Mouse (Mus musculus): ENCODE measurements around the gene Ankra2.

The Ankra2 gene

DNA sequence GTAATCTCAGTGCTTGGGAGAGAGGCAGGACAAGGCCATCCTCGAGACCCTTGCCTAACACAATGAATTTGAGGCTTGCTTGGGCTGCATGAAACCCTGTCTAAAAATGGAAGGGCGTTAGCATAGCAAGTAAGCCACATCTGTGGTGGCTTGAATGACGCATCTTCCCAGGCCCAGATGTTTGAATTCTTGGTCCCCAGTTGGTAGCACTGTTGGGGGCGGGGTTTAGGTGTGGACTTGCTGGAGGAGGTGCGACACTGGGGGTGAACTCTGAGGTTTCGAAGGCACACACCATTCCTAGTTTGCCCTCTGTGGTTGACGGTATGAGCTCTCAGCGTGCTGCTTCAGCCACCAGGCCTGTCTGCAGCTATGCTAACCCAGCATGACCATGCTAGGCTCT, 28.8 kb downstream of the Ankra2 start:
- in situ Hi-C loops (cut with MseI, MboI) = no loop called here

DNA sequence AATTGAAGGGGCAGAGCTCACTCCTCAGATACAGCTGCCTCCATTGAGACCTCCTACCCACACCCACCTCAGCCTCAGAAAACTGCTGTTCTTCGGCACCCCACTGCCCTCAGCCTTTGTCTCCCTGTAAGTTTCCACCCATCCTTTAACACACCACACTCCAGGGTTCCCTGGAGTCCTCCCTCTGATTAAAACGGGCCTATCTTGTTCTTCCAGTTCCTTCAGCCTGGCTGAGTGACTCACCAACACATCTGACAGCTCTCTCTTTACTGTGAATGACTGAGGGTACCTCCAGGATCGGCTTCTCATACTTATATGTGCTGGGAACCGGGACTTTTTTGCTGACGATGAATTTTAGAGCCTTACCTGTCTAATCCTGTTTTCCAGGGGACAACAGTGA, 33.2 kb downstream of the Ankra2 start:
- in situ Hi-C loops (cut with MseI, MboI) = no loop called here

DNA sequence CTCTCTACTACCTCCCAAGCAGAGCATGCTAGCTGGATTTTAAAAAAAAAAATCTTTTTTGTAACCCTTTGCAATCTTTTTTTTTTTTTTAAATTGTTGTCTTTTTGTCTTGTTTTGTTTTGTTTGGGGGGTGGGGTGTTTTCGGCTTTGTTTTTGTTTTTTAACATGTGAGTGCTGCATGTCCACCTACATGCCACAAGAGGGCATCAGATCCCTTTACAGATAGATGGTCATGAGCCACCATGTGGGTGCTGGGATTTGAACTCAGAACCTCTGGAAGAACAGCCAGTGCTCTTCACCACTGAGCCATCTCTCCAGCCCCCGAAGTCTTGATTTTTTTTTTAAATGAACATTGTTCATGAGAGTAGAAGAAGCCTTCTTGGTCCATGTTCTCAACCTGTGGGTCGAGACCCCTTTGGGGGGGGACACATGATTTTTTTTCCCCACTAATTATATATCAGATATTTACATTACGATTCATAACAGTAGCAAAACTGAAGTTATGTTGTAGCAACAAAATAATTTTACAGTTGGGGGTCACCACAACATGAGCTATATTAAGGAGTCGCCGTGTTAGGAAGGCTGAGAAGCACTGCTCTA, 35.1 kb downstream of the Ankra2 start:
- in situ Hi-C loops (cut with MseI, MboI) = no loop called here

DNA sequence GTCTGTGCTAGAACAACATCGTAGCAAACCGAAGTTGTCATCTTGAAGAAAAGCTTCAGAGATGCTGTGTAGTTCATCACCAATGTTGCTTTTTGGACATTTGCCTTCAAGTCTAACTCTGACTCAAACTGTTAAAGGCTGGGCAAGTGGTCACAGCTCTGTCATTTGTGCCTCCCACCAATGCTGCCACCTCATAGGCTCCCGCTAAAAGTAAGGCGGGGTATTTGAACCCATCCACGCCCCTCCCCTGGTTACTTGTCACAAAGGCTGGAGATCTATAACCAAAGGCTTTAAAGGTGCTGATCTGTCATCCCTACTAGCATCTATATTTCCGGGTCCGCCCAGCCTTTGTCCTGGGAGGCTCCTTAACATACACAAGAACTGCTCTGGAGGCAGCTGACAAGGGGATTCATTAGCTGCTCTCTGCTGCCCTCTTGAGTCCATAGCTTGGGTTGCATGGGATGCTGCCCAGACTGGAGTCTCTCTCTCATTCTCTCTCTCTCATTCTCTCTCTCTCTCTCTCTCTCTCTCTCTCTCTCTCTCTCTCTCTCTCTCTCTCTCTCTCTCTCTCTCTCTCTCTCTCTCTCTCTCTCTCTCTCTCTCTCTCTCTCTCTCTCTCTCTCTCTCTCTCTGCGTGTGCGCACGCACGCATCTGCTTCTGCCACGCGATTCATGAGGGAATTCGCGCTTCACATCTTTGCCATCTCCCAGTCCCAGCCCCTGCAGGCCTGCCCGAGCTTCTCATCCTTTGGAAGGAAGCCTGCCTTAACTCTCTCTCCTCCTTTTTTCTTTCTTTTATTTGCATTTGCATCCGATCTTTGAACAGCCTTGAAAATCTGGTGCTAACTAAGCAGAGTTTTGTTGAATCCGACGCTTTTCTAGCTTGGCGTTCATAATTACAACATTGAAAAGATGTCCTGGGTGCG, 36.2 kb downstream of the Ankra2 start:
- in situ Hi-C loops (cut with MseI, MboI) = no loop called here

DNA sequence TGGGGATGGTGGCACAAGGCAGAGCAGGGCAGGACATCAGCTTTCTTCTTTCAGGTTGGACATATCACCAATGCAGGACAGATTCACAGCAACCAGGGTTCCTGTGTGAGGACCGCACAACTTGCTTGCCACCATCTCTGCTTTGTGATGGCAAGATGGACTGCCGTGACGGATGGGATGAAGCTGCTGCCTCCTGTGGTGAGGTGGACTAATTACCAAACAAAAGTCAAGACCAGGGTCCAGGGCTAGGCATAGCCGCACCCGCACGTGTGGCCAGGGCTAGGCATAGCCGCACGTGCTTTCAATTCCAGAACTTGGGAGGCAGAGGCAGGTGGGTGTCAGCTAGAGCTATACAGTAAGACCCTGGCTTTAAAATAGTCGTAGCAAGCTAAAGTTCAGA, 42.4 kb downstream of the Ankra2 start:
- in situ Hi-C loops (cut with MseI, MboI) = no loop called here

DNA sequence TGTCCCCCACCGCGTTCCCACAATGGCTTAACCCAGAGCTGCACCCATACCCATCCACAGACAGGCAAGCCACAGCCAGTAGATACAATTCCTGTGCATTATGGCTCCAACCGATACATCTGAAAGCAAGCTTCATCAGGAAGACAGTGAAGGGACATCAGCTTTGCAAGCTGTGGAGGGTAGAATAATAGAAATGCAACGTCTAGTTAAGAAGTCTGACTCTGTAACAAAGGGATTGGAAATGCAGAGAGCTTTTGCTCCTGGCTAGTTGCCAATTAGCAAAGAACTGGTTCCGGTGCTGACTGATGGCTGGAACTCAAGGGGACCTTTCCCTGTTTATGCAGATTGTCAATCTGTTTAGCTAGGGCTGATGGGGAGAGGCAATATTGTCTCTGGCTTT, 43.5 kb downstream of the Ankra2 start:
- in situ Hi-C loops (cut with MseI, MboI) = no loop called here

DNA sequence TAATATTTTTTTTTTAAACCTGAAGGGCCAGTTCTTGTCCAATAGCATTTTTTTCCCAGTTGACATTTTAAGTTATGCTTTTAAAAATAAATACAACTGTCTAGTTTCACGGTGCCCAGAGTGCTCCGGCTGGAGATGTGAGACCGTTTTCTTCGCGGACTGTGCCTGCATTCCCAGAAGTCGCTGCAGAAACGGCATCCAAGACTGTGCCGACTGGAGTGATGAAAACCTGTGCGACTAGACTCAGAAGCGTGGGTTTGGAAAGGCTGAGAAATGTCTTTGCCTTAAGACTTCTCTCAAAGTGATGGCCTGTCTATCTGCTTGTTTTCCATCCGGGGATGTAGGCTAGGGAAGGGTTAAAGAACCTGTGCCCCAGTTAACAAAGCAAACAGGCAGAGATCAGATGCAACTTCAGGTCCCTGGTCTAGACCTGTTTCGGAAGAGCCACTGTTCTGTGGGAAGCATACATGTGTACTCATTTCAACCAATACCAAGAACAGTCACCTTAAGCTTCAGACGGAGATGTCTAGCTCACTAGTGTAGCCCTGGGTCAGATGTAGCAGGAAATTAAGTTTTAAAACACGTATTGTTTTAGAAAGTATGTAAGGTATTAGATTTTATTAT, 44.1 kb downstream of the Ankra2 start:
- in situ Hi-C loops (cut with MseI, MboI) = no loop called here

DNA sequence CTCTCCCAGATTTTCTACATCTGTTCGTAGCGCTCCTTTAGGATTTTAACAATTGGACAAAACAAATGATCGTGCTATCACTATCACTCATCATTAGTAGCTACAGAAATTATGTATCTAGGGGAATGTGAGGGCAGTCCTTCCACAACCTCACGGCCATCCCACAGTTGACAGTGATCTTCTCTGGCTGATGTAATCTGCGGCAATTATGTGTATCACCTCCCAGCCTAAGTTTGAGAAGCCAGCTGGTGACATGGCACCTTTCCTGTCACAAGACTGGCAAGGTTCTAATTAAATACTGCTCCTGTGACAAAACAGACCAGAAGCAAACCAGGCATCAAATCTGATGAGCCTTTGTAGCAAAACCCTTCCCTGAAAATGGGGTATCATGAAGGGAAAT, 45.1 kb downstream of the Ankra2 start:
- in situ Hi-C loops (cut with MseI, MboI) = no loop called here

DNA sequence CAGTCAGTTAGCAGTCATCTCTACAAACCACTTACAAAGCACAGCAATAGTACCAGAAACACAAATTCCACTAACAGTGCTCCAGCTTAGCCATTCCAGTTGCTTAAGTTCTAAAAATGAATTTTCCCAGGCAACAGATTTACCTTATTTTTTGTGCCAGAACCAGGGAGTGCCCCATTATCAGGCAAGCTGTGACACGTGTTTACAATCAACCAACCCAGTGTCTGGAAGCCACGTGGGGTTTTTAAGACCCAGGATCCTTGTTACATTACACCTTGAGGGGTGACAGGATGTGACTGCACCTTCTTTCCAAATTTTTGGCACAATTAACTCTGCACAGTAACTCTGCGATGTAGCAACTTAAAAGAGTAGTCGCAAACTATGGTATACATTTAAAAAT, 45.9 kb downstream of the Ankra2 start:
- in situ Hi-C loops (cut with MseI, MboI) = no loop called here

DNA sequence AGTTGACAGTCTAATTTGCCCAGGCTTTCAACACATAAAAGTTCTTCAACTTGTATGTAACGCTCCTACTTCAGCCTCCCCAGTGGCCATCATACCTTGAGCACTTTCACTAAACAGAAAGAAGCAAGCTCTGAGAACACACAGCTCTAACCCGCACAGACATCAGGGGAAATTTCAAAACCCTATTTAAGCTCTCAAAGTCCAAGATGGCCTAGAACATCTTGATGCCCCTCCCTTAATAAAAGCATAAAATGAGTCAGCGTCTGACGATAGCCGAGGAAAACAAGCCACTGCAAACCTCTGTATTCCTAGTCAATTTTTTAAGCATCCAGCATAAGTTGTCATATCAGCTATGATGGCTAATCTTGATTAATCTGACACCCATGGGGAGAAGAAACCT, 48.7 kb downstream of the Ankra2 start:
- in situ Hi-C loops (cut with MseI, MboI) = no loop called here

DNA sequence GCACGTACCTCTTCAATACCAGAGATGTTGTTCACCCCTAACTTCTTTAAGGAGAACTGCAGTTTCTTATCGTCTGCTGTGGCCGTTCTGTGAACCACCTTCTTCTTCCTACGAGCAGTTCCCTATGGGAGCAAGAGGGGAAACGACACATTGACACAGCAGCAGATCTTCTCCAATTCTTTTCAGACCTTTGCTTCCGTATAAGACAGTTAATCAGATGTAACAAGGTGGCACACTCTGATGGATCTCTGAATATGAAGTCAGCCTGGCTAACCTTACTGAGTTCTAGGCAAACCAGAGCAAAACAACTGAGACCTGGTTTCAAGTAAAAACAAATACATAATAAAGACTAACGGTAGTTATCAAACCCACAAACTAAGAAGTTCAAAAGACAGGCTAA, 50.8 kb downstream of the Ankra2 start:
- in situ Hi-C loops (cut with MseI, MboI) = no loop called here

DNA sequence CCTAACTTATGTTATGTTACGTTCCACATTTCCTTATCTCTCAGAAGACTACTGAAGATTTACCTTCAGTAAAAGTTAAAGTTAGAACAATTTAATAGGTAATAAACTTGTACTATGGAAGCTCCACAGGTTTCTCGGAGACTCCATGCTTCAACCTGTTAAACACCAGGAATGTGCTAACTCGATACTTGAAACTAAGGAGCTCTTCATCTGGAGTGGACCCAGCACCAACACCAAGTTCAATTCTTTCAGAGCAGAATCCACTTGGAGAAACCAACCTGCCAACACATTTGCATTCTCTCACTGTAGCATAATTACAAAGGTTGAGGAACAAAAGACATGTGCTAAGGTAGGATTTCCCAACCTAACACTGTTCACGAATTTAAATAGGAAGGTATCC, 52.2 kb downstream of the Ankra2 start:
- in situ Hi-C loops (cut with MseI, MboI) = no loop called here

DNA sequence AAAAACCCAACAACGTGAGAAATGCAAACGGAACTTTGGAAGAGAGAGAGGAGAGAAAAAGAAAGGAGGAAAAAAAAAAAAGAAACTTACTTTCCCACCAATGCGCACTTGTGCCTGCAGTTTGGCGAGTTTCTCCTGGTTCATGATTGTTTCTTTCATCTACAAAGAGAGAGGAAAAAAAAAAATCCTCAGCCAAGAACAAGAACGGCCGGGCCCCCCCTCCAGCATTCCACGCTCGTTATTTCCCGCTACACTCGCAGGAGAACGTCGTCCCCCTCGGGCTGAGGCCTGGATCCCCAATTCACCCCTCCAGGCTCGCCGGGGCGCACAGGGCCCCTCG, 53.2 kb downstream of the Ankra2 start:
- in situ Hi-C loops (cut with MseI, MboI) = no loop called here

DNA sequence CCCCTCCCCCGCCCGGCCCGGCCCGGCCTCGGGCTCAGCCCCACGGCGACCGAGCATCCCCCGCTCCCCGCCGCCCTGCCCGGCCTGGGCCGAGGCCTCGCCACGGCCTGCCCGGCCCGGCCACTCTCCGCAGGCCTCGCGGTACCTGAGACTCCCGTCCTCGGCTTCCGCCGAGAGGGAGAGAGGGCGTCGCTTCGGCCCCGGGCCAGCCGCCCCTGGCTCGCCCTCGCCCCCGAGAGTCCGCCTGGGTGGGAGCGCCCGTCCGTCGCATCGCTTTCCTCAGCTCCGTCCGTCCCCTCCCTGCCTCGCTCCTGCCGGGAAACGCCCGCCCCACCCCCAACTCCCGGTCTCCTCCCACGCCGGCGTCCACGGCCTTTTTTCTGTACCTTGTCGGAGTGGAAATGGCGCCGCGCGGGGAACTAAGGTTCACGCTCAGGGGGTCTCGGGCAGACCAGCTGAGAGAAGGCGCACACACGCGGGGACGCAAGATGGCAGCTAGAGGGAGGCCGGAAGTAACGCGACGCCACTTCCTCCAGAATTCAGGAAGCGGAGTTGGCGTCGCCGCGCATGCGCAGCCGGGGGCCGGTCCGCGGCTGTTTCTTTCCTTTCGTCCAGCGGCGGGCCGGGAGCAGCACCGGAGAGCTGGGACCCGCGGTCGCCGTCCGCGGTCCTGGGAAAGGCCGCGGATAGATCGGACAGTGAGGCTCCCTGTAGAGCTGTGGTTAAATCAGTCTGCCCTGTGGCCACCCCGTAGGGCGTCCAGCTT, 53.8 kb downstream of the Ankra2 start, which contains the start of gene Btf3:
Gene Btf3 (minus strand): TSS at position 527 of the 766 bp plus-strand sequence.
- in situ Hi-C loops (cut with MseI, MboI) = no loop called here

DNA sequence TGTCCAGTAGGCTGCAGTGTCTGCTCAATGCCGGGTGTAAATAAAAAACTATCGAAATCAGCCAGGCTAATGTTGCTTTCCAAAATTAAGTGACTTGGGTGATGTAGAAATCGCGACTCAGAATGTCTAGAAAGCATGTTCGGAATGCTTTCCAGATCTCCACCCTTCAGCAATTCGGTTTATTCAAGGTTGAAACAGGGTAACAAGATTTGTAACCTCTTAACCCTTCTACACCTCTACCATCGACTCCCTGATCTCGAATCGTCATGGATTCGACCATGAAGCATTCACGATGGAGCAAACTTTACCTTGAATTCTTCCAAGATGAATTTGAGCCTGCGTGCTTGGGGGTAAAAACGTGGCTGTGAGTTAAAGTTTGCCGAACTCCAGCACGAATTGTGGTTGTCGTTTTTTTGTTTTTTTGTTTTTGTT, 54.4 kb downstream of the Ankra2 start:
- in situ Hi-C loops (cut with MseI, MboI) = no loop called here

DNA sequence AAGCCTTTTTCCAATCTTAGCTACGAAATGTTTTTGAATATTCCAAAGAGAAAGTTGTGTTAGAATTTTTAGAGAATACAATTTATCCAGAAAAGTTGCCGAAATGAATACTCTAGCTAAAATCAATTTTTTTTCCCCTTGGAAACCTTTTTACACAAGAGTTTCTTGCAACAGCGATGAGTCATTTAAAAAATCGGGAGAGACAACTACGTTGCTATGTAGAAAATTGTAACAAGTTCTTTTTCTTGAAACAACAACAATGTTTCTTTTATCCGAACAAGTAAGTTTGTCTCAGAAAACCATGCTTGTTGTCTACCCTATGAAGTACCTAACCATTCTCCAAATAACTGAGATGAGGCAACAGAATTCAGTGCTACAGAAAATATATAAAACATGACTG, 55.0 kb downstream of the Ankra2 start:
- in situ Hi-C loops (cut with MseI, MboI) = no loop called here

All from mouse trophoblast stem cell (cell line).